Mouse (Mus musculus) gastrocnemius, adult 8-10 months (tissue): ENCODE measurements around the gene Nrg4. TPM values are rescaled to one million over a fixed set of nuclear protein-coding genes. Genes with fewer than 3 reads are reported as not detected.

Experiments
- DNase-seq, 2 experiments: peaks; one replicate each; pipeline ENCODE4 v3.0.0; 2022; ENCODE audit warnings: low spot score in 2 of 2
- total RNA-seq, 4 experiments: library from RNA; stranded (reverse); gene quantifications; 2 replicates each; pipeline ENCODE4 v1.2.4; 2022

Nrg4 gene
- total RNA-seq, 4 experiments from 2014 or later: 1.4 to 5.4 (median 2.3) TPM

- no peak for DNase-seq
These were observed 4.0 kb downstream of the Nrg4 start for GRCm38 (mm10) chr9:55322641-55323040.

GRCm38 (mm10) chr9:55313619-55314261 is 12.9 kb downstream of the Nrg4 start:
- no peak for DNase-seq

DNA sequence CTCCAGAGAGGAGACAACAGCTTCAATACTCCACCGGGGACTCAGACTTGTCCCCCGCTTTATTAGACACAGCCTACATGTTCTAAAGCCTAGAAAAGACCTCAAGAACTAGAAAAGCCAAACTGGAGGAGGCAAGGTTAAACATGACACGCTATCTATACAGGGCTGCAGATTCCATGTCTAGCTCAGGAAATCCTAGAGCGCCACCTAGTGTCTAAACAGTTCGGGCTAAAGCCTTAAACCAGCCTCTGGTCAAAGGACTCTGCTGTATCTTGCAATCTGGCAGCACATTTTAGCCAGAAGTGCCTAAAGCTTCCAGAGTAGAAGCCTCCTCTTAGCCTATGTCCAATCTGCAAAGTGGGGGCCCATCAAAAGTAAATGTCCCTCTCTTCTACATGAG is 15.1 kb downstream of the Nrg4 start:
- peak in 1 of 2 experiments; percentile 23 for DNase-seq

- no peak for DNase-seq
These were observed 18.2 kb downstream of the Nrg4 start for GRCm38 (mm10) chr9:55308455-55308854.

DNA sequence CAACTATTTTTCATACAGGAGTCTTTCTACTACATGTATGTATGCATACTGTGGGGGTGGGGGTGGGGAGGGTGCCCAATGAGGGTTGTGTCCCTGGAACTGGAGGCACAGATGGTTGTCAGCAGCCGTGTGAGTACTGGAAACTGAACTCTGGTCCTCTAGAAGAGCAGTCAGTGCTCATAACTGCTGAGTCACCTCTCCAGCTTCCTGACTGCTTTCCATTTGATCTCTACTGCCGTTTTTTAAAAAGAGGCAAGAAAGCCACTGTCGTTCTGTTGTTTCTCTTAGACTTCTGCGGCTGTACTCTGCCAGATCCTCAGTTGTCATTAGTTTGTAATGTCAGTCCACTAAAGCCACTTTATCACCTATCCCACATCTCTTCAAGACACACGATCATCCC is 19.1 kb downstream of the Nrg4 start:
- DNase-seq: no peak

- DNase-seq: no peak
These were observed 19.6 kb downstream of the Nrg4 start for GRCm38 (mm10) chr9:55307066-55307465.

GRCm38 (mm10) chr9:55296221-55296620 is 30.4 kb downstream of the Nrg4 start:
- DNase-seq: no peak

DNA sequence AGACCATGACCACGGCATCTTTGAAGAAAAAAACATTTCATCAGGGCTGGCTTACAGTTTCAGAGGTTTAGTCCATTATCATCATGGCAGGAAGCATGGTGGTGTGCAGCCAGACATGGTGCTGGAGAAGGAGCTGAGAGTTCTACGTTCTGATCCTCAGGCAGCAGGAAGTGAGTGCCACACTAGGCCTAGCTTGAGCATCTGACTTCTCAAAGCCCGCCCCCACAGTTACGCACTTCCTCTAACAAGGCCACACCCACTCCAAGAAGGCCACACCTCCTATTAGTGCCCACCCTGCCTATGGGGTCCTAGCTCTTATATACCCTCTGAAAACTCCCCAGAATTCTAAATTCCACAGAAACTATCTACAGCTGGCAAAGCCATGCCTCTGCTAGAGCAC is 34.7 kb downstream of the Nrg4 start:
- no peak for DNase-seq

DNA sequence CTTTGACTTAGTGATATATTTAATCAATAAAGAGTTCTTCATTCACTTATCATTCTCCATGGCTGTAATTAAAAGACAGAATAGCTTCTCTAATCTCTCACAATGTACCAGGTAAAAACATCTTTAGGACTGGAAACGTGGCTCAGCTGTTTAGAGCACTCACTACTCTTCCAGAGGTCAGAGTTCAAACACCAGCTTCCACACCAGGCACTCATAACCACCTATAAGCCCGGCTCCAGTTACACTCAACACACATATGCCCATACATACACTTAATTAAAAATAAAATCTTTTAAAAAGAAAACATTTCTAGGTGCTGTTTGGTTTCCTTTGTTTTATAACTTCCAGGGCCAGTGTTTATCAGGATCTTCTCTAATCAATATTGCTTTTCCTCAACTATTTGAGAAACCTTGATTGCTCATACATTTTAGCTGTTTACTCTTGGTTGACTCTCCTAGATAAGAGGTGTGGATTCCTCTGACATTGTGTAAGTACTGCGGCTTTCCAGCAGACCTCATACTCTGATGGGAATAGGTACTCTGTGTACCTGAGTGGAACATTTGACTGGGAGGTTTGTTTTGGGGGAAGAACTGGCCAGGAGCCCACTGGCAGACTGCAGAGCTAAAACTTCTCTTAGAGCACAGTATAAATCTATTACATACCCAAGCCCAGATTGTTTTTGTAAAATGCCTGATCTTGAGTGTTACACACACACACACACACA is 37.0 kb downstream of the Nrg4 start:
- DNase-seq: no peak

- DNase-seq: no peak
These were observed 41.4 kb downstream of the Nrg4 start for GRCm38 (mm10) chr9:55285197-55285596.

- DNase-seq: peak in 1 of 2 experiments; percentile 9
These were observed 43.1 kb downstream of the Nrg4 start for GRCm38 (mm10) chr9:55283516-55283915.

- DNase-seq: no peak
These were observed 47.4 kb downstream of the Nrg4 start for GRCm38 (mm10) chr9:55279114-55279825.

- peak in 1 of 2 experiments; percentile 12 for DNase-seq
These were observed 49.1 kb downstream of the Nrg4 start for GRCm38 (mm10) chr9:55277562-55277961.

- DNase-seq: no peak
These were observed 52.7 kb downstream of the Nrg4 start for GRCm38 (mm10) chr9:55273906-55274305.

GRCm38 (mm10) chr9:55271960-55272560 is 54.6 kb downstream of the Nrg4 start:
- no peak for DNase-seq

GRCm38 (mm10) chr9:55264356-55265302 is 62.0 kb downstream of the Nrg4 start:
- no peak for DNase-seq

DNA sequence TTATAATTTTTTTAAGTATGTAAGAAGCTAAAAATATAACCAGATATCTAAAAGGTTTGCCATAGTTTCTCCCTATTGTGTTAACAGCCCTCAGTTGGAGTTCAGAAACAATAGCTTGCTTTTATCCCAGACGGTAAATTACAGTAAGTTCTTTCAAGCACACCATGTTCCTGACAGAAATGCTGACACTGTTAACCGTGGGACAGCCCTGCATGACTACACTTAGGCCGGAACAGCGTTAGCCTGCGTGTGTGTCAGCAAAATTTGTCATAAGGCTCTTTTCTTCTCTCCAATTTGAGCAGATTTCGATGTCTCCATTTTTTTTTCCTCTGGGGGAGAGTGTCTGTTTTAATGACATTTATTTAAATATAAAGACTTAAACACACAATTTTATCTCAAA is 66.9 kb downstream of the Nrg4 start:
- DNase-seq: no peak

DNA sequence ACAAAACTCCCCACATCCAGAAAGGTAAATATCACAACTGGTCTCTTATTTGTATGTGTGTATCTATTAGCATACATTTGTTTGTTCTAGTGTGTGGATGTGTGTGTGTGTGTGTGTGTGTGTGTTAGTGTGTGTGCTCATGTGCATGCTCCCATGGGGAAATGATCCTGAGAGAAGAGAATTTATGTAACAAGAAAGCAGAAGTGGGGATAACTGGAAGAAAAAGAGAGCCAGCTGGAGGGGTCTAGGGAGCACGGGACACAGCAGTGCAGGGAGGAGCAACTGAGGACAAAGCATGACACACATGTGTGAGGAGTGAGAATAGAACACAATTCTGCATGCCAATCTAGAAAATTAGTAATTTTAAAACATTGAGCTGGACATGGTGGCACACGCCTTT is 69.5 kb downstream of the Nrg4 start:
- no peak for DNase-seq

- no peak for DNase-seq
These were observed 71.0 kb downstream of the Nrg4 start for GRCm38 (mm10) chr9:55255604-55256003.

GRCm38 (mm10) chr9:55255056-55255455 is 71.6 kb downstream of the Nrg4 start:
- DNase-seq: no peak

- no peak for DNase-seq
These were observed 72.8 kb downstream of the Nrg4 start for GRCm38 (mm10) chr9:55253849-55254248.
